Mouse (Mus musculus) megakaryocyte, embryonic 14.5 days (primary cell): ENCODE results near the gene Matn3.
"Not testable (repeated sequence)": the region's sequence is repeated elsewhere in the genome, so short reads cannot be mapped to it uniquely, and the experiment has no call there.

Source experiments
- FLI1 ChIP-seq: IDR thresholded peaks from 2 replicates; pipeline ENCODE4 v1.6.1; 2012; ENCODE audit warnings: low read length, inconsistent platforms, mixed read lengths
- GATA1 ChIP-seq: IDR thresholded peaks from 3 replicates; pipeline ENCODE4 v1.6.1; 2012; ENCODE audit warnings: mixed read lengths, low read length, inconsistent platforms, borderline replicate concordance

DNA sequence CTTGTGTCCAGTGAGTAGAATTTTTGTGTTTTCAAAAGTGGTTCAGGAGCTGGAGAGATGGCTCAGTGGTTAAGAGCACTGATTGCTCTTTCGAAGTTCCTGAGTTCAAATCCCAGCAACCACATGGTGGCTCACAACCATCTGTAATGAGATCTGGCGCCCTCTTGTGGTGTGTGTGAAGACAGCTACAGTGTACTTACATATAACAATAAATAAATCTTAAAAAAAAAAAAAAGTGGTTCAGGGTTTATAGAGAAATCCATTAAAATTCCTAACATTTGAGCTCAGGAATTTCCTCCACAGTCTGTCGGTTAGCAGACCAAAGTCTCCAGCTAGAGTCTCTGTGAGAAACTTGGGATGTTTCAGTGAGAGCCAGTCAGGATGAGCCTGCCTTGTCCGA is 11.5 kb upstream of the Matn3 start:
- TF ChIP-seq FLI1, GATA1: not testable (repeated sequence)
